Mouse (Mus musculus) MEL (cell line): ENCODE measurements at regions not wholly inside any gene's neighbourhood (a gene's known extent, or its start where the extent isn't known, plus 50 kb on each side); places are given as distances from the start of the nearest gene placed in this dataset.

Experiments
- DNase-seq: peaks from one replicate; pipeline ENCODE4 v3.0.0; 2011; ENCODE audit warnings: low read depth, low spot score
- H3K27ac ChIP-seq: 2 replicates; pipeline ENCODE4 v1.5.1; 2012; ENCODE audit warnings: low read depth, mild to moderate bottlenecking, control low read depth, low read length, moderate library complexity; ENCODE audit not compliant: control insufficient read depth
- H3K27me3 ChIP-seq, 2 experiments: fragments of 150-350 bp in 1 of 2; sonication (generic) in 1 of 2; 2 replicates each; pipeline ENCODE4 v1.6.1; 2012; ENCODE audit warnings: low read length in 2 of 2, mild to moderate bottlenecking in 2 of 2, improper control_type of control experiment in 1 of 2, moderate library complexity in 1 of 2; ENCODE audit not compliant: insufficient read depth in 2 of 2, control insufficient read depth in 1 of 2
- H3K36me3 ChIP-seq, 2 experiments: 2 replicates each; pipeline ENCODE4 v1.6.1; 2012 to 2014; ENCODE audit warnings: low read length in 2 of 2, improper control_type of control experiment in 1 of 2, inconsistent platforms in 1 of 2, mild to moderate bottlenecking in 1 of 2; ENCODE audit not compliant: insufficient read depth in 2 of 2, control insufficient read depth in 1 of 2
- H3K4me1 ChIP-seq, 2 experiments: fragments of 150-350 bp in 1 of 2; sonication (generic) in 1 of 2; 2 replicates each; pipeline ENCODE4 v1.6.1; 2012; ENCODE audit warnings: low read length in 2 of 2, improper control_type of control experiment in 1 of 2, mild to moderate bottlenecking in 1 of 2; ENCODE audit not compliant: insufficient read depth in 2 of 2, control insufficient read depth in 1 of 2
- H3K4me3 ChIP-seq, 2 experiments: fragments of 150-350 bp in 1 of 2; sonication (generic) in 1 of 2; 2 replicates each; pipeline ENCODE4 v1.5.1; 2012; ENCODE audit warnings: low read depth in 2 of 2, low read length in 2 of 2, mild to moderate bottlenecking in 2 of 2, moderate library complexity in 2 of 2, control low read depth in 1 of 2, improper control_type of control experiment in 1 of 2; ENCODE audit not compliant: control insufficient read depth in 1 of 2, insufficient read depth in 1 of 2
- H3K79me2 ChIP-seq: 2 replicates; pipeline ENCODE4 v1.6.1; 2012; ENCODE audit warnings: mild to moderate bottlenecking, low read length, moderate library complexity; ENCODE audit not compliant: control insufficient read depth, poor library complexity, insufficient read depth
- H3K9ac ChIP-seq: 2 replicates; pipeline ENCODE4 v1.6.1; 2012; ENCODE audit warnings: low read depth, mild to moderate bottlenecking, control low read depth, low read length, moderate library complexity; ENCODE audit not compliant: control insufficient read depth, poor library complexity, severe bottlenecking
- H3K9me3 ChIP-seq: fragments of 150-350 bp; sonication (generic); replicated peaks from 2 replicates; pipeline ENCODE4 v1.6.1; 2012; ENCODE audit warnings: mild to moderate bottlenecking, low read length, improper control_type of control experiment, moderate library complexity; ENCODE audit not compliant: insufficient read depth
- CHD2 ChIP-seq: IDR thresholded peaks from 2 replicates; pipeline ENCODE4 v1.6.1; 2011; ENCODE audit warnings: low read length, improper control_type of control experiment
- EP300 ChIP-seq, 2 experiments: IDR thresholded peaks; 2 replicates each; pipeline ENCODE4 v1.6.1; 2011; ENCODE audit warnings: improper control_type of control experiment in 2 of 2, low read length in 2 of 2, low read depth in 1 of 2, mild to moderate bottlenecking in 1 of 2
- GABPA ChIP-seq: IDR thresholded peaks from 2 replicates; pipeline ENCODE4 v1.6.1; 2012; ENCODE audit warnings: low read depth, mild to moderate bottlenecking, inconsistent platforms, low read length, improper control_type of control experiment, moderate library complexity
- HCFC1 ChIP-seq: IDR thresholded peaks from 2 replicates; pipeline ENCODE4 v1.6.1; 2012; ENCODE audit warnings: low read depth, mild to moderate bottlenecking, inconsistent platforms, low read length, improper control_type of control experiment, moderate library complexity
- JUND ChIP-seq: IDR thresholded peaks from 2 replicates; pipeline ENCODE4 v1.6.1; 2011; ENCODE audit warnings: low read depth, mild to moderate bottlenecking, improper control_type of control experiment, low read length
- MAZ ChIP-seq: IDR thresholded peaks from 2 replicates; pipeline ENCODE4 v1.6.1; 2012; ENCODE audit warnings: low read depth, mild to moderate bottlenecking, inconsistent platforms, low read length, improper control_type of control experiment
- MEF2A ChIP-seq: IDR thresholded peaks from 2 replicates; pipeline ENCODE4 v1.6.1; 2014; ENCODE audit warnings: low read depth, mild to moderate bottlenecking, inconsistent platforms, low read length, improper control_type of control experiment; ENCODE audit not compliant: poor library complexity, insufficient replicate concordance, severe bottlenecking; ENCODE audit errors: extremely low read depth
- MYC ChIP-seq: IDR thresholded peaks from 2 replicates; pipeline ENCODE4 v1.6.1; 2011; ENCODE audit warnings: low read depth, mild to moderate bottlenecking, low read length, improper control_type of control experiment, moderate library complexity
- POLR2AphosphoS2 ChIP-seq: IDR thresholded peaks from 2 replicates; pipeline ENCODE4 v1.6.1; 2011; ENCODE audit warnings: low read length, improper control_type of control experiment
- RAD21 ChIP-seq: IDR thresholded peaks from 2 replicates; pipeline ENCODE4 v1.6.1; 2011; ENCODE audit warnings: mild to moderate bottlenecking, low read depth, low read length, improper control_type of control experiment
- TAL1 ChIP-seq: IDR thresholded peaks from 2 replicates; pipeline ENCODE4 v1.6.1; 2012; ENCODE audit warnings: mild to moderate bottlenecking, inconsistent platforms, low read length, moderate library complexity, mixed read lengths
- TBP ChIP-seq: IDR thresholded peaks from 2 replicates; pipeline ENCODE4 v1.8.0; 2011; ENCODE audit warnings: low read depth, low read length, improper control_type of control experiment
- UBTF ChIP-seq: IDR thresholded peaks from 2 replicates; pipeline ENCODE4 v1.6.1; 2012; ENCODE audit warnings: low read depth, mild to moderate bottlenecking, inconsistent platforms, low read length, improper control_type of control experiment, moderate library complexity, borderline replicate concordance; ENCODE audit not compliant: insufficient read depth
- USF1 ChIP-seq: IDR thresholded peaks from 2 replicates; pipeline ENCODE4 v1.6.1; 2014; ENCODE audit warnings: low read depth, mild to moderate bottlenecking, inconsistent platforms, low read length, improper control_type of control experiment, moderate library complexity
- ZC3H11A ChIP-seq: IDR thresholded peaks from 2 replicates; pipeline ENCODE4 v1.6.1; 2012; ENCODE audit warnings: low read depth, mild to moderate bottlenecking, inconsistent platforms, low read length, improper control_type of control experiment
- ZKSCAN1 ChIP-seq: IDR thresholded peaks from 2 replicates; pipeline ENCODE4 v1.6.1; 2012; ENCODE audit warnings: low read depth, mild to moderate bottlenecking, inconsistent platforms, low read length, improper control_type of control experiment, moderate library complexity
- ZNF384 ChIP-seq: IDR thresholded peaks from 2 replicates; pipeline ENCODE4 v1.6.1; 2012; ENCODE audit warnings: low read depth, mild to moderate bottlenecking, inconsistent platforms, low read length, improper control_type of control experiment

- DNase-seq = no peak
- H3K27me3 ChIP-seq = no peaks in the 10 kb centered on the region
- H3K79me2 ChIP-seq = no peaks in the 10 kb centered on the region
- H3K36me3 ChIP-seq = no peaks in the 10 kb centered on the region
- TF ChIP-seq GABPA (no peak), USF1 (no peak), POLR2AphosphoS2 (no peak)
- no peak overlapping the region for H3K4me3 ChIP-seq
- H3K4me1 ChIP-seq = no peaks in the 10 kb centered on the region
- H3K9me3 ChIP-seq = no peaks in the 10 kb centered on the region
- no peak overlapping the region for H3K27ac ChIP-seq
- H3K9ac ChIP-seq = no peak overlapping the region
Observed at GRCm38 (mm10) chr9:33238846-33239245, 602.8 kb downstream of the Ets1 start.

DNA sequence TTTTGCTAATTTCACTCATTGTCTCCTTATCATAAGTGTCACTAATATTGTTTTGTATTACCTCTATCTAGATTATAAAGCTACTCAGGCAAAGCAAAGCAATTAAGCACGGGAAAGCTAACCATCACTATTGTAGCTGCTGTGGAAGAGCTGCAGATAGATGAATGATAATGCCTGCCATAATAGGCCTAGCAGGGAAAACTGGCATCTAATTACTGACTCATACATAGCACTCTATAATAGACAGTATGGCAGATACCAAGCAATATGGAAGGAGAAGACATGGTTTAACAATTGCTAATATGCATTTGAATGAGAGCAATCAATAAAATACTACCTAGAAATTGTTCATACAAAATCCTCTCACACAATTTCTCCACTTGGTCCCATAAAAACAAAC lies 604.5 kb downstream of the Ets1 start:
- Histone ChIP-seq H3K36me3 (no peaks in the 10 kb centered on the region), H3K27me3 (no peaks in the 10 kb centered on the region; a peak in 1 of 4 replicates), H3K4me1 (no peaks in the 10 kb centered on the region), H3K4me3 (no peak overlapping the region), H3K27ac (no peak overlapping the region), H3K9ac (no peak overlapping the region), H3K79me2 (no peaks in the 10 kb centered on the region), H3K9me3 (no peaks in the 10 kb centered on the region)
- DNase-seq = no peak
- no peak for TF ChIP-seq TBP
- no peak for TF ChIP-seq TAL1
- TF ChIP-seq ZC3H11A = no peak
- no peak for TF ChIP-seq RAD21
- TF ChIP-seq MEF2A = no peak
- TF ChIP-seq JUND = no peak
- no peak for TF ChIP-seq CHD2
- no peak for TF ChIP-seq ZKSCAN1
- no peak for TF ChIP-seq GABPA
- no peak for TF ChIP-seq HCFC1
- TF ChIP-seq UBTF = no peak
- no peak for TF ChIP-seq MYC
- no peak for TF ChIP-seq EP300 (IDR thresholded peaks at IDR 0.05; ENCODE audit: low read depth in 1 of 2, low read length in 2 of 2)
- TF ChIP-seq POLR2AphosphoS2 = no peak
- TF ChIP-seq USF1 = no peak
- no peak for TF ChIP-seq ZNF384
- TF ChIP-seq MAZ = no peak
